Mouse (Mus musculus): ENCODE data around the gene Gm4737. TPM values are rescaled to one million over a fixed set of nuclear protein-coding genes. Genes with fewer than 3 reads are reported as not detected.

The Gm4737 gene
- polyA plus RNA-seq, 1 experiment from 2014 or later: 3.1 TPM

GRCm38 (mm10) chr16:46148661-46149341 is 6.1 kb downstream of the Gm4737 start:
- 67% methylated on average over 3 of the region's 3 CpGs for WGBS
- no peak overlapping the region for H3K9ac ChIP-seq (replicated peaks; ENCODE audit: low read depth, low read length)
- H3K4me1 ChIP-seq (ENCODE audit: control insufficient read depth, insufficient read depth, low read length): no peaks in the 10 kb centered on the region
- no peaks in the 10 kb centered on the region for H3K27me3 ChIP-seq (ENCODE audit: control insufficient read depth, insufficient read depth, low read length)
- H3K4me2 ChIP-seq (replicated peaks; ENCODE audit: low read depth, low read length): no peak overlapping the region
- no peak overlapping the region for H3K4me3 ChIP-seq (ENCODE audit: low read depth, low read length)
- ATAC-seq (ENCODE audit: insufficient number of reproducible peaks, insufficient read depth, low FRiP score, low read depth): no peak
- H3K27ac ChIP-seq (ENCODE audit: low read length): no peak overlapping the region
- H3K36me3 ChIP-seq (ENCODE audit: control insufficient read depth, insufficient read depth, low read length): no peaks in the 10 kb centered on the region
- H3K9me3 ChIP-seq (ENCODE audit: control insufficient read depth, low read depth, low read length): no peaks in the 10 kb centered on the region

GRCm38 (mm10) chr16:46146962-46147361 is 7.9 kb downstream of the Gm4737 start:
- Histone ChIP-seq H3K27me3 (ENCODE audit: control insufficient read depth, insufficient read depth, low read length) (no peaks in the 10 kb centered on the region), H3K4me3 (ENCODE audit: low read depth, low read length) (no peak overlapping the region), H3K4me2 (replicated peaks; ENCODE audit: low read depth, low read length) (no peak overlapping the region), H3K36me3 (ENCODE audit: control insufficient read depth, insufficient read depth, low read length) (no peaks in the 10 kb centered on the region), H3K9me3 (ENCODE audit: control insufficient read depth, low read depth, low read length) (no peaks in the 10 kb centered on the region), H3K9ac (replicated peaks; ENCODE audit: low read depth, low read length) (no peak overlapping the region), H3K27ac (ENCODE audit: low read length) (no peak overlapping the region), H3K4me1 (ENCODE audit: control insufficient read depth, insufficient read depth, low read length) (no peaks in the 10 kb centered on the region)
- whole genome bisulfite sequencing: 30% methylated on average over 3 of the region's 3 CpGs
- no peak for ATAC-seq (ENCODE audit: insufficient number of reproducible peaks, insufficient read depth, low FRiP score, low read depth)

GRCm38 (mm10) chr16:46122238-46122637 is 32.6 kb downstream of the Gm4737 start:
- Histone ChIP-seq H3K27ac (ENCODE audit: low read length) (no peak overlapping the region), H3K4me1 (ENCODE audit: control insufficient read depth, insufficient read depth, low read length) (no peaks in the 10 kb centered on the region), H3K4me3 (ENCODE audit: low read depth, low read length) (no peak overlapping the region), H3K9me3 (ENCODE audit: control insufficient read depth, low read depth, low read length) (no peaks in the 10 kb centered on the region), H3K9ac (replicated peaks; ENCODE audit: low read depth, low read length) (no peak overlapping the region), H3K36me3 (ENCODE audit: control insufficient read depth, insufficient read depth, low read length) (no peaks in the 10 kb centered on the region), H3K4me2 (replicated peaks; ENCODE audit: low read depth, low read length) (no peak overlapping the region), H3K27me3 (ENCODE audit: control insufficient read depth, insufficient read depth, low read length) (no peaks in the 10 kb centered on the region)
- ATAC-seq (ENCODE audit: insufficient number of reproducible peaks, insufficient read depth, low FRiP score, low read depth): no peak

DNA sequence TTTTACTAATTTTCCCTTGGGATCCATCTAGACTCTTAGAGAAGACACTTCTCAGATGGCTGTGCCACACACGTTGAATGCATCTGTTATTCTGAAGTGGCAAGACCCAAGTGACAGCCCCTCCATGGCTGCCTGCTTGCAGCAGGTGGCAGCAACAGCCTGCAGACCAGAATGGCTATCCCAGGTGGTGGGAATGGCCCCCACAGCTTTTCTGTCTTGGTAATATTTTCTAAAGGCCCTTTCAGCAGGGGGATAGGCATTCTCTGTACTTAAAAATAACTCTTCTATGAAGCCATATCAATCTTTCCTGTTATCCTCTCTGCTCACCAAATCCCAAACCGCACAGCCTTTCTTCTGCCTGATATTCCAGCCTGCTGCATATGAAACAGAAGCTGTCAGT is 33.5 kb downstream of the Gm4737 start:
- WGBS: 17% methylated on average over 2 of the region's 2 CpGs
- no peak for ATAC-seq (ENCODE audit: insufficient number of reproducible peaks, insufficient read depth, low FRiP score, low read depth)
- Histone ChIP-seq H3K27ac (ENCODE audit: low read length) (no peak overlapping the region), H3K4me2 (replicated peaks; ENCODE audit: low read depth, low read length) (no peak overlapping the region), H3K4me1 (ENCODE audit: control insufficient read depth, insufficient read depth, low read length) (no peaks in the 10 kb centered on the region), H3K36me3 (ENCODE audit: control insufficient read depth, insufficient read depth, low read length) (no peaks in the 10 kb centered on the region), H3K9me3 (ENCODE audit: control insufficient read depth, low read depth, low read length) (no peaks in the 10 kb centered on the region), H3K9ac (replicated peaks; ENCODE audit: low read depth, low read length) (no peak overlapping the region), H3K4me3 (ENCODE audit: low read depth, low read length) (no peak overlapping the region), H3K27me3 (ENCODE audit: control insufficient read depth, insufficient read depth, low read length) (no peaks in the 10 kb centered on the region)

DNA sequence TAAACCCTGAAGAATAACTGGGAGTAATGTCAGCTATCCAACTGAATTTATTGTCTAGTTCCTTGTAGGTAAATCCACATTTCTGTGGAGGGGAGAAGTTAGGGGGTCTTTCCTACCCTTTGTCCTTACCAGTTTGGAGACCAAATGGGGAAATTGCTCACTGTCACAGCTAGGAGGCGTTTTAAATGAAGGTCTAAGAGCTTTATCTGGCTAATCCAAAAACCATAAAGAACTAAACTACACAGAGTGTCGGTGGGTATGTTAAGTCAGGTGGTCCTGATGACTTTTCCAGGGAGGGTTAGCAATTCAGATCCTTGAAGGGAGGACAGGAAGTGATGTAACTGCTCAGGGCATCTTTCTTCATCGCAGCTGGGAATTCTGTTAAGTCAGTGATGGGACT is 34.3 kb downstream of the Gm4737 start:
- H3K4me1 ChIP-seq (ENCODE audit: control insufficient read depth, insufficient read depth, low read length): no peaks in the 10 kb centered on the region
- H3K4me2 ChIP-seq (replicated peaks; ENCODE audit: low read depth, low read length): no peak overlapping the region
- H3K9ac ChIP-seq (replicated peaks; ENCODE audit: low read depth, low read length): no peak overlapping the region
- no peaks in the 10 kb centered on the region for H3K9me3 ChIP-seq (ENCODE audit: control insufficient read depth, low read depth, low read length)
- 46% methylated on average over 3 of the region's 3 CpGs for WGBS
- H3K36me3 ChIP-seq (ENCODE audit: control insufficient read depth, insufficient read depth, low read length): no peaks in the 10 kb centered on the region
- ATAC-seq (ENCODE audit: insufficient number of reproducible peaks, insufficient read depth, low FRiP score, low read depth): no peak
- no peak overlapping the region for H3K4me3 ChIP-seq (ENCODE audit: low read depth, low read length)
- H3K27me3 ChIP-seq (ENCODE audit: control insufficient read depth, insufficient read depth, low read length): no peaks in the 10 kb centered on the region
- H3K27ac ChIP-seq (ENCODE audit: low read length): no peak overlapping the region

DNA sequence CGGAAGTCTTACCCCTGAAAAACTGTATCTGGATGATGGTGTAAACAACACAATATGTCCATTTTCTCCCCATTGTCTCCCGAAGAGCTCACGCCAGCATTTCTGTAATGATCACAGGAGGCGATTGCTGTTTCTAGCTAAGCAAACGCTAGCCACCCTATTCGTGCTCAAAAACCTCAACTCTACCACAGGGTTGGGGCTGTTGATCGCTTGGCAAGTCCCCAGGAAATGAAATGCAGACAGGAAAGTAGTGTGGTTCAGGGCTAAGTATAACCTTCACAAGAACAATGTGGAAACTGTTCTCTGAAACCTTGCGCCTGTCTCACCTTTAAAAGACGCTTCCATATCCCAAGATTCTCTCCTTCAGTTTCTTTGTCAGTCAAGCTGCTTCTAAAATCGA is 34.9 kb downstream of the Gm4737 start, which contains the start of gene Cd96:
Cd96 (minus strand) TSS at position 232 of the 400 bp plus-strand sequence.
- ATAC-seq (ENCODE audit: insufficient number of reproducible peaks, insufficient read depth, low FRiP score, low read depth): no peak
- 72% methylated on average over 10 of the region's 10 CpGs for WGBS
- Histone ChIP-seq H3K4me1 (ENCODE audit: control insufficient read depth, insufficient read depth, low read length) (no peaks in the 10 kb centered on the region), H3K9ac (replicated peaks; ENCODE audit: low read depth, low read length) (no peak within 1 kb of the TSS), H3K4me2 (replicated peaks; ENCODE audit: low read depth, low read length) (no peak within 1 kb of the TSS), H3K4me3 (ENCODE audit: low read depth, low read length) (no peak within 1 kb of the TSS), H3K27ac (ENCODE audit: low read length) (no peak within 1 kb of the TSS), H3K27me3 (ENCODE audit: control insufficient read depth, insufficient read depth, low read length) (no peaks in the 10 kb centered on the region), H3K36me3 (ENCODE audit: control insufficient read depth, insufficient read depth, low read length) (no peaks in the 10 kb centered on the region), H3K9me3 (ENCODE audit: control insufficient read depth, low read depth, low read length) (no peaks in the 10 kb centered on the region)

GRCm38 (mm10) chr16:46117645-46118044 is 37.2 kb downstream of the Gm4737 start:
- 83% methylated on average over 3 of the region's 3 CpGs for WGBS
- H3K9ac ChIP-seq (replicated peaks; ENCODE audit: low read depth, low read length): no peak overlapping the region
- no peaks in the 10 kb centered on the region for H3K4me1 ChIP-seq (ENCODE audit: control insufficient read depth, insufficient read depth, low read length)
- H3K27ac ChIP-seq (ENCODE audit: low read length): no peak overlapping the region
- no peak overlapping the region for H3K4me3 ChIP-seq (ENCODE audit: low read depth, low read length)
- ATAC-seq (ENCODE audit: insufficient number of reproducible peaks, insufficient read depth, low FRiP score, low read depth): no peak
- no peak overlapping the region for H3K4me2 ChIP-seq (replicated peaks; ENCODE audit: low read depth, low read length)
- no peaks in the 10 kb centered on the region for H3K27me3 ChIP-seq (ENCODE audit: control insufficient read depth, insufficient read depth, low read length)
- H3K9me3 ChIP-seq (ENCODE audit: control insufficient read depth, low read depth, low read length): no peaks in the 10 kb centered on the region
- no peaks in the 10 kb centered on the region for H3K36me3 ChIP-seq (ENCODE audit: control insufficient read depth, insufficient read depth, low read length)

GRCm38 (mm10) chr16:46114727-46115126 is 40.1 kb downstream of the Gm4737 start:
- no peak overlapping the region for H3K4me3 ChIP-seq (ENCODE audit: low read depth, low read length)
- H3K36me3 ChIP-seq (ENCODE audit: control insufficient read depth, insufficient read depth, low read length): no peaks in the 10 kb centered on the region
- ATAC-seq (ENCODE audit: insufficient number of reproducible peaks, insufficient read depth, low FRiP score, low read depth): no peak
- H3K4me2 ChIP-seq (replicated peaks; ENCODE audit: low read depth, low read length): no peak overlapping the region
- no peaks in the 10 kb centered on the region for H3K9me3 ChIP-seq (ENCODE audit: control insufficient read depth, low read depth, low read length)
- H3K27ac ChIP-seq (ENCODE audit: low read length): no peak overlapping the region
- 67% methylated on average over 2 of the region's 2 CpGs for WGBS
- H3K27me3 ChIP-seq (ENCODE audit: control insufficient read depth, insufficient read depth, low read length): no peaks in the 10 kb centered on the region
- H3K4me1 ChIP-seq (ENCODE audit: control insufficient read depth, insufficient read depth, low read length): no peaks in the 10 kb centered on the region
- H3K9ac ChIP-seq (replicated peaks; ENCODE audit: low read depth, low read length): no peak overlapping the region

GRCm38 (mm10) chr16:46109536-46109935 is 45.3 kb downstream of the Gm4737 start:
- 59% methylated on average over 8 of the region's 8 CpGs for WGBS
- Histone ChIP-seq H3K9me3 (ENCODE audit: control insufficient read depth, low read depth, low read length) (no peaks in the 10 kb centered on the region), H3K4me2 (replicated peaks; ENCODE audit: low read depth, low read length) (no peak overlapping the region), H3K27me3 (ENCODE audit: control insufficient read depth, insufficient read depth, low read length) (no peaks in the 10 kb centered on the region), H3K4me3 (ENCODE audit: low read depth, low read length) (no peak overlapping the region), H3K27ac (ENCODE audit: low read length) (no peak overlapping the region), H3K4me1 (ENCODE audit: control insufficient read depth, insufficient read depth, low read length) (no peaks in the 10 kb centered on the region), H3K9ac (replicated peaks; ENCODE audit: low read depth, low read length) (no peak overlapping the region), H3K36me3 (ENCODE audit: control insufficient read depth, insufficient read depth, low read length) (no peaks in the 10 kb centered on the region)
- no peak for ATAC-seq (ENCODE audit: insufficient number of reproducible peaks, insufficient read depth, low FRiP score, low read depth)
